Mouse (Mus musculus): Measurements from ENCODE around the gene Abhd2.

Gene Abhd2

GRCm38 (mm10) chr7:79293605-79294232, 20.7 kb downstream of the Abhd2 start:
- no peak for DNase-seq (ENCODE audit: low spot score in 2 of 2)

GRCm38 (mm10) chr7:79294449-79294980, 21.5 kb downstream of the Abhd2 start:
- DNase-seq (ENCODE audit: low spot score in 2 of 2), result no peak

GRCm38 (mm10) chr7:79295196-79295826, 22.3 kb downstream of the Abhd2 start:
- DNase-seq (ENCODE audit: low spot score in 2 of 2), result no peak

- DNase-seq (ENCODE audit: low spot score in 2 of 2), result no peak
These were observed 25.7 kb downstream of the Abhd2 start for GRCm38 (mm10) chr7:79298681-79299080.

GRCm38 (mm10) chr7:79299548-79299947, 26.5 kb downstream of the Abhd2 start:
- DNase-seq (ENCODE audit: low spot score in 2 of 2), result no peak

GRCm38 (mm10) chr7:79300432-79301151, 27.6 kb downstream of the Abhd2 start:
- DNase-seq (ENCODE audit: low spot score in 2 of 2), result no peak

GRCm38 (mm10) chr7:79302145-79302544, 29.1 kb downstream of the Abhd2 start:
- DNase-seq (ENCODE audit: low spot score in 2 of 2), result no peak

- DNase-seq (ENCODE audit: low spot score in 2 of 2), result no peak
These were observed 29.6 kb downstream of the Abhd2 start for GRCm38 (mm10) chr7:79302586-79302985.

- no peak for DNase-seq (ENCODE audit: low spot score in 2 of 2)
These were observed 30.3 kb downstream of the Abhd2 start for GRCm38 (mm10) chr7:79303183-79303761.

GRCm38 (mm10) chr7:79308455-79309030, 35.5 kb downstream of the Abhd2 start:
- no peak for DNase-seq (ENCODE audit: low spot score in 2 of 2)

- no peak for DNase-seq (ENCODE audit: low spot score in 2 of 2)
These were observed 36.5 kb downstream of the Abhd2 start for GRCm38 (mm10) chr7:79309247-79310190.

GRCm38 (mm10) chr7:79310191-79310555, 37.2 kb downstream of the Abhd2 start:
- DNase-seq (ENCODE audit: low spot score in 2 of 2), result no peak

GRCm38 (mm10) chr7:79311420-79311988, 38.5 kb downstream of the Abhd2 start:
- DNase-seq (ENCODE audit: low spot score in 2 of 2), result no peak

GRCm38 (mm10) chr7:79312246-79312645, 39.2 kb downstream of the Abhd2 start:
- no peak for DNase-seq (ENCODE audit: low spot score in 2 of 2)

- DNase-seq (ENCODE audit: low spot score in 2 of 2), result peak; percentile 40 to 76
These were observed 40.6 kb downstream of the Abhd2 start for GRCm38 (mm10) chr7:79313519-79314059.

- DNase-seq (ENCODE audit: low spot score in 2 of 2), result no peak
These were observed 41.5 kb downstream of the Abhd2 start for GRCm38 (mm10) chr7:79314517-79314916.

- no peak for DNase-seq (ENCODE audit: low spot score in 2 of 2)
These were observed 42.1 kb downstream of the Abhd2 start for GRCm38 (mm10) chr7:79315149-79315548.

GRCm38 (mm10) chr7:79316069-79316695, 43.2 kb downstream of the Abhd2 start:
- no peak for DNase-seq (ENCODE audit: low spot score in 2 of 2)

GRCm38 (mm10) chr7:79317576-79317975, 44.6 kb downstream of the Abhd2 start:
- no peak for DNase-seq (ENCODE audit: low spot score in 2 of 2)
